Mouse (Mus musculus) testis, adult 2 months (tissue): ENCODE data around the gene Pxdc1. TPM values are rescaled to one million over a fixed set of nuclear protein-coding genes. Genes with fewer than 3 reads are reported as not detected.

Source experiments
- H3K27ac ChIP-seq: fragments of 200-500 bp; 2 replicates; pipeline ENCODE4 v1.5.1; 2012; ENCODE audit warnings: low read depth, low read length; ENCODE audit not compliant: control insufficient read depth, insufficient read depth
- H3K27me3 ChIP-seq: fragments of 200-500 bp; 2 replicates; pipeline ENCODE4 v1.6.1; 2012; ENCODE audit warnings: mild to moderate bottlenecking, low read length, moderate library complexity; ENCODE audit not compliant: control insufficient read depth, insufficient read depth
- H3K36me3 ChIP-seq: fragments of 200-500 bp; 2 replicates; pipeline ENCODE4 v1.6.1; 2012; ENCODE audit warnings: mild to moderate bottlenecking, low read length; ENCODE audit not compliant: control insufficient read depth, insufficient read depth
- H3K4me1 ChIP-seq: fragments of 200-500 bp; 2 replicates; pipeline ENCODE4 v1.6.1; 2012; ENCODE audit warnings: low read length; ENCODE audit not compliant: control insufficient read depth, insufficient read depth
- H3K4me3 ChIP-seq: fragments of 200-500 bp; 2 replicates; pipeline ENCODE4 v1.5.1; 2012; ENCODE audit warnings: low read depth, mild to moderate bottlenecking, low read length, moderate library complexity, mixed read lengths; ENCODE audit not compliant: control insufficient read depth
- CTCF ChIP-seq: fragments of 200-500 bp; IDR thresholded peaks from 2 replicates; pipeline ENCODE4 v1.5.1; 2012; ENCODE audit warnings: low read depth, mild to moderate bottlenecking, inconsistent platforms, low read length, moderate library complexity; ENCODE audit not compliant: control insufficient read depth, insufficient read depth, insufficient replicate concordance
- POLR2A ChIP-seq: fragments of 200-500 bp; IDR thresholded peaks from 2 replicates; pipeline ENCODE4 v1.6.1; 2012; ENCODE audit warnings: low read depth, mild to moderate bottlenecking, inconsistent platforms, low read length, moderate library complexity; ENCODE audit not compliant: control insufficient read depth
- polyA plus RNA-seq: library from polyadenylated mRNA; depleted of rRNA; stranded (reverse); fragments of >200 nt; gene quantifications from 2 replicates; pipeline ENCODE4 v1.2.3, GENCODE M21; 2012

Pxdc1 gene
- polyA plus RNA-seq, 1 experiment, result 10.7 TPM

- TF ChIP-seq POLR2A (no peak), CTCF (no peak)
- H3K27ac ChIP-seq, result no peak overlapping the region
Measured at GRCm38 (mm10) chr13:34683762-34684488, 30.6 kb upstream of the Pxdc1 start.

GRCm38 (mm10) chr13:34683270-34683669, 30.0 kb upstream of the Pxdc1 start:
- Histone ChIP-seq H3K4me1 (peaks cover 4% of the 10 kb centered on the region; the same call in 1 of the 2 replicates), H3K36me3 (no peaks in the 10 kb centered on the region), H3K27ac (no peak overlapping the region), H3K4me3 (no peak overlapping the region), H3K27me3 (no peaks in the 10 kb centered on the region)
- TF ChIP-seq CTCF (no peak), POLR2A (no peak)

More at GRCm38 (mm10) chr13:34683762-34684488, 30.6 kb upstream of the Pxdc1 start:
- H3K4me1 ChIP-seq, result peaks cover 4% of the 10 kb centered on the region; the same call in 1 of the 2 replicates
- no peak overlapping the region for H3K4me3 ChIP-seq
- H3K36me3 ChIP-seq, result no peaks in the 10 kb centered on the region
- no peaks in the 10 kb centered on the region for H3K27me3 ChIP-seq

- Histone ChIP-seq H3K36me3 (no peaks in the 10 kb centered on the region), H3K4me3 (no peak overlapping the region), H3K4me1 (no peaks in the 10 kb centered on the region), H3K27me3 (no peaks in the 10 kb centered on the region), H3K27ac (no peak overlapping the region)
- TF ChIP-seq CTCF, result no peak
- no peak for TF ChIP-seq POLR2A
Measured at GRCm38 (mm10) chr13:34676507-34676906, 23.2 kb upstream of the Pxdc1 start.

GRCm38 (mm10) chr13:34675847-34676383, 22.6 kb upstream of the Pxdc1 start:
- Histone ChIP-seq H3K27ac (no peak overlapping the region), H3K4me3 (no peak overlapping the region), H3K36me3 (no peaks in the 10 kb centered on the region), H3K27me3 (no peaks in the 10 kb centered on the region), H3K4me1 (no peaks in the 10 kb centered on the region)
- TF ChIP-seq POLR2A (no peak), CTCF (no peak)

- TF ChIP-seq POLR2A (no peak), CTCF (no peak)
- H3K27me3 ChIP-seq, result no peaks in the 10 kb centered on the region
Measured at GRCm38 (mm10) chr13:34673354-34673753, 20.1 kb upstream of the Pxdc1 start.

GRCm38 (mm10) chr13:34669919-34670865, 16.9 kb upstream of the Pxdc1 start:
- no peaks in the 10 kb centered on the region for H3K27me3 ChIP-seq
- H3K4me1 ChIP-seq, result no peaks in the 10 kb centered on the region
- H3K4me3 ChIP-seq, result no peak overlapping the region
- no peak overlapping the region for H3K27ac ChIP-seq
- TF ChIP-seq POLR2A (no peak), CTCF (no peak)
- H3K36me3 ChIP-seq, result no peaks in the 10 kb centered on the region

More at GRCm38 (mm10) chr13:34673354-34673753, 20.1 kb upstream of the Pxdc1 start:
- Histone ChIP-seq H3K4me1 (no peaks in the 10 kb centered on the region), H3K27ac (no peak overlapping the region), H3K4me3 (no peak overlapping the region), H3K36me3 (no peaks in the 10 kb centered on the region)

- H3K36me3 ChIP-seq, result no peaks in the 10 kb centered on the region
- no peak overlapping the region for H3K27ac ChIP-seq
- no peak for TF ChIP-seq CTCF
- TF ChIP-seq POLR2A, result no peak
- no peak overlapping the region for H3K4me3 ChIP-seq
- no peaks in the 10 kb centered on the region for H3K4me1 ChIP-seq
- H3K27me3 ChIP-seq, result no peaks in the 10 kb centered on the region
Measured at GRCm38 (mm10) chr13:34667197-34667596, 13.9 kb upstream of the Pxdc1 start.
